Mouse (Mus musculus) naive thymus-derived CD4-positive, alpha-beta T cell, adult 2 months (primary cell): Measurements from ENCODE around the gene Iah1.

Experiments used
- DNase-seq: peaks from one replicate; pipeline ENCODE4 v3.0.0-alpha.2; 2011; ENCODE audit warnings: low read depth

Iah1 gene

DNA sequence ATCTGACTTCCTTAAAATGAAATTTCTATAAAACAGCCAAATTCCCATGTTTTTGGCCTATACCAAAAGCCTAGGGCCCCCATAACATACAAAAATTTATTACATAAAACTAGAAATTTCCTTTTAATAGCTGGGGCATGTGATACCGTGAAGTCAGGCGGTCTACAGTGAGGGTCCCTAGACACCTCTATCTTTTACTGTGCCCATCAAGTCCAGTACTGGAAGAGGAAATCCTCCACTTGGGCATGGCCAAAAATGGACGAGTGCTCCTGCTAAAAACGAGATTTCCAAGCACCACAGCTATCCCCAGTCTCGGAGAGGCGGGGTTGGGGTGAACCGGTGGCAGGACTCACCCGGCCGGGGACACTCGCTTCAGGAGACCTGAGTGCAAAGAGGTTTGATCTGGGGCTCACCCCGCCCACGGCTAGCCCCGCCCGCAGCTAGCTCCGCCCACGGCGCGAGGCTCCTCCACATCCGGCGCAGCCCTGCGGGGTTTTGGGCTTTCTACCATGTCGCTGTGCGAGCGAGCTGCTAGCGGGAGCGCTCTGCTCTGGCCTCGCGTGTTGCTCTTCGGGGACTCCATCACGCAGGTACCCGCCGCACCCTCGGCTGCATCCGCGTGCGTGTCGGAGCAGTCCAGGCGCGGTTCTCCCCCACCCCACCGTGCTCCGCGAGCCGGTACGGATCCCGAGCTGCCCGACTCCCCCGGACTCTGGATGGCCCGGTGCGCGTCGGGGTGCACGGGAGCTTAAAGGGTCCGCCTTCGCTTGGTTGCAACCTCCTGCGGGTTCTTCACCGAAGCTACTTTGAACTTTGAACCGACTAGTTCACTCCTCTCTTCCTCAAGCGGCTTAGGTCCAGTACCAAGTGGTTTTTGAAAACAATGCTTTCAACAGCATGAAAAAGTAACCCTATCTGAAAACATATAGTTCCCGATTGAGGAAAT, at the start of gene Iah1:
Gene Iah1 (plus strand): TSS at position 467 of the 946 bp plus-strand sequence.
- peak; percentile 94 for DNase-seq

DNA sequence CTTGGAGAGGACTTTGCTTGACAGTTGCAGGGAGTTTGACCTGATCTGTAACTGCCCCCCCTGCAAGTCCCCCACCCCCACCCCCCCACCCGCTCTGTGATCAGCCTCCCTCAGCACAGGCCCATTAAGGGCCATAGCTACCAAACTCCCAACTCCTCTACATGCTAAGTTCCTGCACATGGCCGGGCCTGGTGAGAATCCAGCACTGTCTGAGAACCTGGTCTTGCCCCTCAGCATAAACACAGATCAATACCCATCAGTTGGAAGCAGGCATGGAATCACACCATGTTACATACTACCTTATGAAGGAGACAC, 49.4 kb upstream of the Iah1 start:
- no peak for DNase-seq

GRCm38 (mm10) chr12:21268083-21268616, 48.0 kb upstream of the Iah1 start:
- DNase-seq, result no peak

DNA sequence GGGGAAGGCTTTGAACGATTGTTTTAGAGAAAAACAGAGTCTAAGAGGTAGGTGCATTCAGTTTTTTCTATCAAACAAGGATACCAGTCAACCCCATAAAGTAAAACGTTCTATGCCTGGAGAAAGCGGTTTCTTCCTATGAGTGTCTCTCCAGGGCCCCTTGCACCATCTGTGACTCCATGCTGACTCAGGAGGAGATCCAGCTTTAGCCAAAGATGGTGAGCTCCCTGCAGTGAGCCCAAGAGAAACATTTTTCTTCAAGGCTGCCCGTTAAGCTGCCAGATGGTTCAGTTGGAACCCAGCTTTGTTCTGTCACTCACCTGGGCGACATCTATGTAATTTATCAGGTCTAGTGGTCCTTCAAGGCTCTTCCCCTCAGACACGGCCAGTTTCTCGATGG, 41.7 kb upstream of the Iah1 start:
- DNase-seq, result no peak

GRCm38 (mm10) chr12:21277352-21277864, 38.8 kb upstream of the Iah1 start:
- DNase-seq, result no peak

DNA sequence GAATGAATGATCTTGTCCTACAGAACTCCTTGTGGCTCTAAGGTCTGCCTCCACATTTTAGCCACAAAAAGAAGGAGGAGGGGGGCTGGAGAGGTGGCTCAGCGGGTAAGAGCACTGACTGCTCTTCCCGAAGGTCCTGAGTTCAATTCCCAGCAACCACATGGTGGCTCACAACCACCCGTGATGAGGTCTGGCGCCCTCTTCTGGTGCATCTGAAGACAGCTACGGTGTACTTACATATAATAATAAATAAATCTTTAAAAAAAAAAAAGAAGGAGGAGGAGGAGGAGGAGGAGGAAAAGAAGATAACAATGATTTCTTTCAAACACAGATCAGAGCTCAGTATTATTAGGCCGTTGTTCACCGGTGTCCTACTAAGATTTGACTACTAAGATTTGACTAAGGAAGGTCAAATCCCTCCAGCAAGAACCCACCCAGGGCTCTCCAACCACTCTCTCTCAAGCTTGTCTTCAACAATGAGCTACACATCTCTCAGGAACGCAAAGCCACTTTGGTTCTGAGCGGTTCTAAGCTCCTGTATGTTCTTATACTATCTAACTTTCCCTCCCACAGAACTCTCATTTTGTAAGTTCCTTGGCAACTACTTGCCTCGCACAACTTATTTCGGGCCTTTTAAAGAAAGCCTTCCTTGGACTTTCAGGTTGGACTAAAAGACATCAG, 31.3 kb upstream of the Iah1 start, which contains the start of gene Cpsf3:
Gene Cpsf3 (plus strand): TSS at position 631 of the 681 bp plus-strand sequence.
- peak; percentile 48 for DNase-seq

- no peak for DNase-seq
These were observed 30.5 kb upstream of the Iah1 start for GRCm38 (mm10) chr12:21285508-21286242.

DNA sequence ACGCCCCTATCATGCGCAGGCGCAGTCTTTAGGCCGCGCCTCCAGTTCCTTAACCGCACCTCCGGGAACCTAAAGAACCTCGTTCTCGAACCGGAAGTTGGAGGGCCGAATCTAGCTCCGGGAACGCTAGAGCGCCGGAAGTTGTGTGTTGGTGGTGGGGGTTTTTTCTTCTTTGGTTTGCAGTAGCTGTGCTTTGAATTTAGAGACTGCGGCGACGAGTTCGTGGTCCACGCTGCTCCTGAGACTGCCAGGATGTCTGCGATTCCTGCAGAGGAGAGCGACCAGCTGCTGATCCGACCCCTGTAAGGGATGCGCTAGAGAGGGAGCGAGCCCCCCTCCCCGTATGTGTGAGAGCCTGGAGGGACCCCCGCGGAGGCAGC, 30.0 kb upstream of the Iah1 start, which contains the start of gene Itgb1bp1:
Gene Itgb1bp1 (minus strand): TSS at position 42 of the 380 bp plus-strand sequence.
- peak; percentile 98 for DNase-seq

- peak; percentile 78 for DNase-seq
These were observed 29.2 kb upstream of the Iah1 start for GRCm38 (mm10) chr12:21286712-21287650.

GRCm38 (mm10) chr12:21288716-21289395, 27.3 kb upstream of the Iah1 start:
- DNase-seq, result no peak

- no peak for DNase-seq
These were observed 26.5 kb upstream of the Iah1 start for GRCm38 (mm10) chr12:21289651-21290050.

- DNase-seq, result no peak
These were observed 17.3 kb upstream of the Iah1 start for GRCm38 (mm10) chr12:21298856-21299255.

DNA sequence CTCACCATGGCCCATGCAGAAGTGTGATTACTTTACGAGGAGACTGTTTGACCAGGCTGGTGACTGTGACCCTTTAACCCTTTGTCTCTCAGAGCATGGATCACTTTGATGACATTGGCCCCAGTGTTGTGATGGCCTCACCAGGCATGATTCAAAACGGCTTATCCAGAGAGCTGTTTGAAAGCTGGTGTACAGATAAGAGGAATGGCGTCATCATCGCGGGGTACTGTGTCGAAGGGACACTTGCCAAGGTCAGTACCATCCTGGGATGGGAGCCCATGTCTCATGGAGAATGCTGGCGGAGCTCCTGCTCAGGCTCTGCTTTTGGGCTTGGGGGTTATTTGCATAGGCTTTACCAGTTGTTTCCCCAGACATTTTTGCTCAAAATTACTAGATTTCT, 14.9 kb upstream of the Iah1 start:
- no peak for DNase-seq

- no peak for DNase-seq
These were observed 14.3 kb upstream of the Iah1 start for GRCm38 (mm10) chr12:21301932-21302331.

DNA sequence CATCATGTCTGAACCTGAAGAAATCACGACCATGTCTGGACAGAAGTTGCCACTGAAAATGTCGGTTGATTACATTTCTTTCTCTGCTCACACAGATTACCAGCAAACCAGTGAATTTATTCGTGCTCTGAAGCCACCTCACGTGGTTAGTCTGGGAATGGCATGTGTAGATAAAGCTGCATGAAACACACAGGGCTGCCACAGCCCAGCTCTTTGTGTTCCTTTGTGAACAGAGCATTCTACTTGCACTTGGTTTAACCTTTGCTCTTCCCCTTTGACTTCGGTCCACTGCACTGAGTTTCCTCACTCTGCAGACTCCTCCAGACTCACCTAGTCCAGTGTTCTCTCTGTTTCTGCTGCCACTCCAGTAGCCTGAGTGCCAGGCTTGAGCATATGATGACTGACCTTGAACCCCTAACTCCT, 13.8 kb upstream of the Iah1 start:
- DNase-seq, result no peak

DNA sequence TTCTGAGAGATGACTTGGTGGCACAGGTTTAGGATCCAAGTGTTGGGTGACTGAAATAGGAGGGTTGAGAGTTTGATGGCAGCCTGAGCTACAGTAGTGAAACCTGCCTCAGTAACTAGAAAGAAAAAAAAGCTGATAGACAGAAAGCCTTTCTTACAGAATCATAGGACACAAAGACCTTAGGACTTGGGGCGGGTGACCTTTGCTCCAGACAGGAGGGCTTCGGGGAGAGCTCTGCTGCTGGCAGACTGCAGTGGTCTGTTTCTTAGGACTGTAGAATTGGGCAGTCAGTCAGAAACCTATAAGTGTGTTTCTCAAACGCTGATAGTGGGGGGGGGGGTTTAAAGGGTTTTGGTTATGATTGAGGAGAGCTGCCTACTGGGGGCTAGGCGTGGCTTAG, 10.4 kb upstream of the Iah1 start:
- DNase-seq, result no peak

GRCm38 (mm10) chr12:21306721-21307120, 9.5 kb upstream of the Iah1 start:
- DNase-seq, result no peak

GRCm38 (mm10) chr12:21312201-21312600, 4.0 kb upstream of the Iah1 start:
- no peak for DNase-seq

DNA sequence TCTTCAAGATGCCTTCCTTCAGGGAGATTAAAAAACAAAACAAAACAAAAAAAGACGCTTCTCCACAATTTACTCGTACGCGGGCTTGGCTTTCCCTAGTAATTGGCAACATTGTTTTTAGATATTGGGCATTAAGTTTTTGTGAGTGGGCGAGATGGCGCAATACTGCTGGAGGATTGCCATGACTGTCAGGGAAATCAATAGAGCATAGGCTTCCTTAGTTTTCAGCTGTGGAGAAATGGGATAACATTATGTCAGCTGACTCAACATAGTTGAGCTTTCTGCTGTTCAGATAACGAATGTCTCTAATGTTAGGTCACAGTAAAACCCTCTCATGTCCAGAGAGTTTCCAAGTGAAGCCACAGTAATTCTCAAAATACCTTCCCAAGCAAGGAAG, 678 bp downstream of the Iah1 start:
- peak; percentile 21 for DNase-seq
